Mouse (Mus musculus): ENCODE measurements around the gene Hexb.

Hexb gene

DNA sequence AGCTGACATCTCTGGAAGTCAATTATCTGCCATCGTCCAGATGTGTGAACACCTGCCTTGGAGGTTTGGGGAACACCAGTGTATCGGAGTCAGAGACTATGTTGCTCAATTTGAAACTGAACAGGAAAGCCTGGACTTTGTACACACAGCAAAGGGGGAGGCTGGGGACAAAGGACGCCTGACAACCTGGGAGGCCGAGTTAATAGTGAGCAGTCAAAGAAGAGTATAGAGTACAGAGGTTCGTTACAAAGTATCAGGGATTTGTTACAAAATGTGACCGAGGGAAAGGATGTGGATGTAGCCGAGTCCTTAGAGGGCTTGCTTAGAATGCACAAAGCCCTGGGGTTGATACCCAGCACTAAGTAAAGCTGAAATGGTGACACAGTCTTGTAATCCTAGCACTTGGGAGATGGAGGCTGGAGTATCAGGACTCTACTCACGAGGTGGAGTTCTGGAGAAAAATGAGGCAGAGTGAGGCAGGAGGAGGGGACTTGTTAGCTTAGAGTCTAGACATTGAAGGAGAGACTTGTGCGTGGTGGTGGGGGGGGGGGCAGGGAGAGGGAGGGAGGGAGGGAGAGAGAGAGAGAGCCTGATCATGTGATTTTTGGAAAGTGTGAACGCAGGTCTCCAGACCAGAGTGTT is 26.3 kb upstream of the Hexb start:
- DNase-seq (ENCODE audit: low spot score): no peak

DNA sequence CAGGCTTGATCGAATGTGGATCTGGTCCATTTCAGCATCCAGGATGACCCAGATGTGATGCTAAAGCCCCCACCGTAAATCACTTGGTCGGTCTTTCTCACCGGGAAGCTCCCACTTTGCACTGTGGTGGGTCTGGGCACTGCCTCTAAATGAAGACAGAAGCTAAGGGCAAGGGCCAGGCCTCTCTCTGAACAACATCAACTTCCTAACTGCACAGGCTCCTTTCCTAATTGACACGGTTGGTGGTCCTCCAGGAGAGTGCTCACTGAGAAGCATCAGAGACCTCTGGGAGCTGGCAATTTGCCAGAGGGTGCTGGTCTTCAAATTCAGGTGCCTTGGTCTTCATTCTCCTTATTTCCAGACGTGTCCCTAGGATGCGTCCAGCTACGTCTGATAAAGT is 25.7 kb upstream of the Hexb start:
- DNase-seq (ENCODE audit: low spot score): no peak

DNA sequence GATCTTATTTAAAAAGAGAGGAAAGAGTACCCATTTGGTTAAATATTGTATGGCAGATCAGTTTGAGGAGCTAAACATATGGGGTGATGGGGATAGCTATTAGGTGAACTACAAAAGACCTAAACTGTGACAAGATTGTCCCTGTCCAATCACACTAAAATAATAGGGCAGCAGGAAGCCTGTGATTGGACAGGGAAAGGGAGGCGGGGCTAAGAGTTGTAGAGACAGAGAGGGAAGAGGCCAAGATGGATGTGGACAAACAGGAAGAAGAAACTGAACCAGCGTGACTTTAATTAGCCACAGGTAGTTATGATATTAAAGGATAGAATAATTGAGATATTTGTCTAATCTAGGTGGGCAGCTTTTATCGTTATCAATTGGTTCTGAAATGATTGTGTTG is 21.9 kb upstream of the Hexb start:
- no peak for DNase-seq (ENCODE audit: low spot score)

DNA sequence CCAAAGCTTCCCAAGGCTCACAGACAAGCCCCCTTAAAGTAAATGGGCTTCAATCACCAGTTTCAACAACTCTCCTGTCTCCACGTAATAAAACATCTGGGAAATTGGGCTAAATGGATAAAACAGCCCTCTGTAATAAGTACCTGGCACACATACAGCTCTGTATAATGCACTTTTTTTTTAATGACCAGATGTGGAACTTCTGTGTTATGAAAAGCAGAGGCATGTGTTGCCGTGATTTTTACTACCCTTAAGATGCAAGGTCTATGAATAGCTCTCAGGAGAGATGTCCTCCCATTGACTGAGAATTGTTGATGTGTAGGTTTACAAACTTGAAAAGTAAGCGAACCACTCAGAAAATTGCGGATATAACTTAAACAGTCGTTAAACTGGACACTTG is 18.0 kb upstream of the Hexb start:
- DNase-seq (ENCODE audit: low spot score): no peak

DNA sequence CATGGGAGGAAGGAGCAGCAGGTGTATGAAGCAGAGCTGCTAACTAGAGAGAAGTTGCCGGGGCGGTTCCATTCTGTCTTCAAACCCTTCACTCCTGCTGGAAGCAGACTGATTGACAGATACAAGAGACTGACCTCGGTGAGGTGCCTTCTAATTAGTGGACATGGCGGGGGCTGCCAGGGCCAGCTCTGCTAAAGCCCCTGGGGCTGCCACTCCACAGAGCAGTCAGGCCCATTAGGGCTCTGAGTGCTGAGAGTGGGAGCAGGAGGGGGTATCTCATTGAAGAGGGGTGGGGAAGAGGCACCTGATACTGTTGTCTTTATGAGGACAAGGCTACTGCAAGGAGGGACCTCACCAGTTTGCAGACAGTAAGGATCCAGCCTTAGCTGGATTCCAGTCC is 17.4 kb upstream of the Hexb start:
- DNase-seq (ENCODE audit: low spot score): no peak

DNA sequence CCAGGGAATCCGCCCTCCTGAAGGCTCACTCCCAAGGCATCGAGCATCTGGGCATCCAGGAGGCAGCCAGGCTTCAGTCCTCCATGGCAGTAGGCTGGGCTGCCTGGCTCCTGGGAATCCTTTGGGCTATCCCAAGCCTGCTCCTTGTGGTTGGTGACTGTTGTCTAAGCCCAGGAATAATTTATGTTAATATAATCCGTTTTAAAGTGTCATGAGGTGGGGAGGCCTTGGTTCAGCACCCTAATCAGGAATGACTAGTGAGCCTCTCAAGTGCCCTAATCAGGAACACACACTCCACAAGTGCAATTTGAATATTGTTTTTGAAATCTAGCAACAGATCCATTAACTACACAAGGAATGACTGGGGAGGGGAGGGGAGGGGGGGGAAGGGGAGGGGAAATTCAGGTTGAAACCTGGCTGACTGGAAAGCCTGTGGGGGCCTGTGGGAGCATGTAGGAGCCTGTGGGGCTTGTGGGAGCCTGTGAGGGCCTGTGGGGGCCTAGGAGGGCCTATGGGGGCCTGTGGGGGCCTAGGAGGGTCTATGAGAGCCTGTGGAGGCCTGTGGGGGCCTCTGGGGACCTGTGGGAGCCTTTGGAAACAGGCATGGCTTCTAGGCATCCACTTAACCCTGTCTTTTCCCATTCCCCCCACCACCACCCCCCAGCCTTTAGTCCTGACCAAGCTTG is 16.6 kb upstream of the Hexb start:
- DNase-seq (ENCODE audit: low spot score): no peak

DNA sequence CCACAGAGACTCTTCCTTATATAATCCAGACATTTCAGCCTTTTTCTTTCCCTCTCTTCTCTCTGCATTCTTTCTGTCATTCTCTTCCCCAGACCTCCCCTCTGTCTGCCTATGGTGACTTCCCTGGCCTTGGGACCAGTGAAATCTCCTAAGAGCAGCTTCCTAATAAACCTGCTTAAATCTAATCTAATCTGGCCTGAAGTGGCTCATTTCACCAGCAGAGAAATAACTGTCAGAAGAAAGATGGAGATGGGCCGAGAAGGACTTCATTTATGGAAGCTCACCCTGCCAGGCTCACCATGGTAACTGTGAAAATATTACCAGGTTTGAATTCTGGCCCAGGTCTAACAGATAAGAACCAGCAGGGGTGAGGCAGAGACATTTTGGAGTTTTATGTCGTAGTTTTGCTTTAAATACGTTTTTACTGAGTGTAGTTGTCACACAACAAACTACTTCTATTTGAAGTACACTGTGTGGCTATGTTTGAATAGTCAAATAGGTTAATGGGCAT is 10.4 kb upstream of the Hexb start:
- DNase-seq (ENCODE audit: low spot score): peak; percentile 25

DNA sequence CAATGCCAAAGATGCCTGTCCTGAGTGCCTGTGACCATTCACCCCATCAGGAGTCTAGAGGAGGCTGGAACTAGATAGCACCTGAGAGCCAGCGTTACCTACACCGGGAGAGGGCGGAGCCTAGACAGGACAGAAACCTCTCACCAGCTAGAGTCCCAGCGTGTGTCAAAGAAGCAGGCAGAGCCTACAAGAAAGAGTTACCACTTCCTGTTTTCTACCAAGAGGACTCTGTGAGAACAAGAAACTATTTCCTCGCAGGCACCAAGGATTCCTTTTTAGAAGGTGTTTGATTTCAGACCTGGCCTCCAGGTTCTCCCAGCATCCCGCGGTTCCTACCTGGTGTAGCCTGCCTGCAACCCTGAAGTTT is 9.9 kb upstream of the Hexb start:
- DNase-seq (ENCODE audit: low spot score): no peak

DNA sequence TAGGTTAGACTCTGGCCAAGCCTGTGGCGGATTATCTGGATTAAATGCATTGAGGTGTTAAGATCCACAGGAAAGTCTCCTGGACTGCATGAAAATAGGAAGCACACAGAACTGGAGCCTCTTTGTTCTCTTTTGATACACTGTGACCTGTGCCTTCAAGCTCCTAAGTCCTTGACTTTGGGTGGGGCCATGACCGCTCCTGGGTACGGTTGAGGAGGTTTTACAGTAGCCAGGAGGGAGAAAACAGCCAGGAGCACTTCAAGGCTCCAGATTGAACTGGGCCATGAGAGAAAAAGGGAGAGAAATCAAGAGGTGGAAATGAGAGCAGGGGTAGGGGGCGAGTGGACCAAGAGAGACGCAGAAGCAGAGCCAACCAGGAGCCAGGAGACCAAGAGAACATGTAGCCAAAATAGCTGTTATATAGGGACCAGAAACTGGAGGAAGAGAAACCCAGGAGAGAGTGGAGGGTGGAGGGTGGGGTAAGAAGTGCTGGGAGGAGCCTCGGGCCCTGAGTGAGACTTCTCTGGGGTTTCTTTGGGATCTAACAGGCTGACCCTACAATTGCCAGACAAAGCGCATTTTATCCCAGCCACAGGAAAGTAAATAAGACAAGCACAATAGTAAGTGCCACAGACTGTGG is 9.4 kb upstream of the Hexb start:
- no peak for DNase-seq (ENCODE audit: low spot score)

DNA sequence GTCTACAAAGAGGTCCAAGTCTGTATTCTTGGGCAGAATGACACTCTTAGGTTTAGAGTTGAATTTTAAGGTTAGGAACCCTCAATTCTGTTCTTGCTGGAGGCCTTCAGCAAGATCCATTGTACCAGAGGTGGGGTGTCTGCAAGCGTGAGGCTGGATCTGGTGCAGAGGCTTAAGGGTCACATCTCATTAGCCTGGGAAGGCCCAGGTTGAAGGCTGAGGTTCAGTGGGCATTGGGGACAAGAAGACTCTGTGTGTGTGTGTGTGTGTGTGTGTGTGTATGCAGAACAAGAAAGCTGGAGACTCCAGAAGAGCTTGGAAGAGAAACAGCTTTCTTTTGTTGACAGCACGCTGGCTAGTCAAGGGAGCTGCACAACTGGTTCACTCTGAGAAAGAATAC is 7.9 kb upstream of the Hexb start:
- no peak for DNase-seq (ENCODE audit: low spot score)

DNA sequence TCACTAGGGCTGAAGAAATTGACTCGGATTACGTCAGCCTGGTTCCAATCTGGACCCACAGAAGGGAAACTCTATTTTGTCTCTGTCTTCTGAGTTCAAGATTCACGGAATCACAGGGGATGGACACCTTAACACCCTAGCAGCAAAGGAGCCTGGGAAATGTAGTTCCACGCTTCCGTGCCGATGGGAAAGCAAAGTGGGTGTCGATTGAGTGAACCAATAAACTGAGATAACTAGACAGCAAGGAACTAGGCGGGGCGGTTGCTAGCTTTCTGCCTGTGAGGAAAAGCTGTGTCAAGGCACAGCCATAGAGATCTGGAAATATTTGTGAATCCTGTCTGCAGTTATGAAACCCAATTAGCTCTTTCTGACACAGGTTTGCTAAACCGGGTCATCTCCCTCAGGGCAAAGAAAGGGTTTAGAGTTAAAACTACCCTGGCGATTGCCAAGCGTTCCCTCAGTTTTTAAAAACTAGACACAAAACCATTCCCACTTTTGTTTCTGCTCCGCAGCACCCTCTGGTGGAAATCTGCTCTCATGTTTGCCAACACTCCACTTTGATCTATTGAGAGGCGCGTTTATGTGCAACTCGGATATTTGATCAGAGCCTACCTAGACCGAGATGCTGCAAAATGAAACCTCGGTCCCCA is 7.0 kb upstream of the Hexb start:
- peak; percentile 87 for DNase-seq (ENCODE audit: low spot score)

DNA sequence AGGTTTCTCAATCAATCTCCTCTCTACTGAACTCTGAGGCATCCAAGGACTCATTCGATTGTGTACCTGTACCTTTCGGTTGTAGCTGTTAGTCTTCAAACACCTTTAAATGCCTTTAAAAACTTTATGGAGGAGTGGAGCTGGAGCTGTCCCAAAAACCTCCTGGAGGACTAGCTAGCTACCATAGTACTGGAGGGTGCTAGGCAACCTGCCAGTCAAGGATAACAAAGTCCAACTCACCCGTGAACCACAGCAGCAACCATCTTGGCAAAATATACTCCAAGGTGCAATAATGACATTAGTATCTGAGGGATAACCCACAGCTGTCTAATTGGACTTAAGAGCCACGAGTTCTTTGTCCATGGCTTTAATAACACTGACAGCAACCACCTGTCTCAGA is 3.7 kb upstream of the Hexb start:
- DNase-seq (ENCODE audit: low spot score): no peak

DNA sequence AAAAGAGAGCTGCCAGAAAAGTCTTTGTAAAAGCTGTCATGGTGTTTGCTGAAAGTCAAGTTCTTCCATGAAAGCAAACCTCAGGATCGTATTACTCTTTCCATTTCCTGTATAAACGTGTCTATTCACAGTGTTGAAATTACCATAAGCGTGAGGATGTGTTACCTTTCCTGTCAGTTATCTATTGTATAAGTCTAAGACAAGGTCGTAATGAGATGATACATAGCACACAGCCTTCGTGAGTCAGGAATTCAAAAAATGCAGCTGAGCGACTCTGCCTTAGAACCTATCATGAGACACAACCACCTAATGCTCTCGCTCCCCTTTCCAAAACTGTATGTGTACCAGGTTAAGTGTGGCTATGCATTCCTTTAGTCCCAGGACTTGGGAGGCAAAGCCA is 2.9 kb upstream of the Hexb start:
- no peak for DNase-seq (ENCODE audit: low spot score)

DNA sequence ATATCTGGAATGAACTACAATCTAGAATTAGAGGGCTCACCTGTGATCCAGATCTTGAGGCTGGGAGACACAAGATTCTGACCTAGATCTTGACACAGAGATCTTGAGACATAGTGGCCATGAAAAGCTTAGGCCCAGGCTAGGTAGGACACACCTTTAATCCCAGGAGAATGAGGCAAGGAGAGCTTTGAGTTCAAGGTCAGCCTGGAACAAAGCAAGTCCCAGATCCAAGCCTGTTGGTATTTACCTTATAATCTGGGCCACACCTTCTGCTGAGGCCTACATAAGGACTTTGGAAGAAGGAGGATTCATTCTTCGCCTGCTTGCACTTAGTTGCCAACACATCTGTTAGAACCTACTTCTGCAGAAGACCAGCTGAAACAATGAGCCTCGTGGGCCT is 966 bp upstream of the Hexb start:
- no peak for DNase-seq (ENCODE audit: low spot score)

DNA sequence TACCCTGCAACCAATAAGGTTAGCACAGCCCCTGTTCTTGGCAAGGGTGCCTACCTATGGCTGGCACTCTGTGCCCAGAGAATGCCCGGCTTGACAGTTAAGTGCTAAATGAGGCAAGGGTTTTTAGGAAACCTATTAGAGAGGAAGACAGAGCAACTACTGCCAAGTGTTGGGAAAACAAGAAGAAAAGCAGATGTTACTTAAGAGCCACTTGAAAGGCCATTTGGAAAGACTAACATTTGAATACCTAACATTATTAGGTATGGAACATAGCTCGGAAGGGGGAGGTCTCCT is 1.3 kb downstream of the Hexb start:
- DNase-seq (ENCODE audit: low spot score): peak; percentile 65

DNA sequence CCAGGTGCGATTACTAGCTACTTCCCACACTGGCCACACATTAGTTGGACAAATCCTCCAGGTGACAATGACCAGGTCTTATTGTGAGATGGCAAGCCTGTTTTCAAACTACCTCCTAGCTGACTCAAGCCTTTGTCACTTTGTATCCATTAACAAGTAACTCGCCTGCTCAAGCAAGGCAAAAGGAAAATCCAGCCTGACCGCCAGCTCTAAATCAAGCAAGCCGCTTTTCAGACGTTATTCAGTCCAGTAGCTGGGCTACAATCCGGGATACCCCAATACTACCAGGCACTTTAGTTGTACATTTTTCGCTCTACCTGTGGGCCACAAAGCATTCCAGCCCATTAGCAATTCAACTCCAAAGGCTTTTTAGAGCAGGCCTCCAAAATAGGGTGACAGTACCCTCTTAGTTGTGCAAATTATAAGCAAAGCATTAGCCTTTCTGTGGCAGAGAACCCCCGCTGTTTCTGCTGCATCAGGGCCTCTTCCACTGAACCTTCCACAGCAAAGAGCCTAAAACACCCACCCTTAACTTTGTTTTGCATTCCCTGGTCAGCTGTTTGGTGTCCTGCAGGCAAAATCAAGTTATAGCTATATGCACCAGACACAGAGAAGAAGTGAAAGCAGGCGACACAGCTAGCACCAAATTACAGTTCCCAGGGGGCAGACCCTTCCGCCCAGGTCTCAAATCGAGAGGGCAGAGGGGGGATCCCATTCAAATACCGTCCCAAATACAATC is 1.8 kb downstream of the Hexb start:
- no peak for DNase-seq (ENCODE audit: low spot score)

DNA sequence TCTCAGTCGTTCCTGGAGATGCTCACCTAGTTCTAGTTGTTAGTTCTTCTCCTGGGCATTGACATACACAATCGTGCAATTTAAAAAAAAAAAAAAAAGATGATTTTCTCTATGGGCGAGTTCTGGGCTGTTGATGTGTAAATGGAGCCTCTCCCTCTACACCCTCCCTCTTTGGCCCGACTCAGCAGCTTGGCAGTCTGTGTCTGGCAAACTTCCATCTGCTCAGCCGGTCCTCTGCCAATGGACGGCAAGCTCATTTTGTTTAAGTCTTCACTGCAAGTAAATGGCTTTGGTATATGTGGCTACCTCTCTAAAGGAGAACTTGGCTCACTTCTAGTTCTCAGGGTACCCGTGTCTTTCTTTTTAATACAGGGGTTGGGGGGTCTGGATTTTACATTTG is 4.7 kb downstream of the Hexb start:
- DNase-seq (ENCODE audit: low spot score): peak; percentile 62

DNA sequence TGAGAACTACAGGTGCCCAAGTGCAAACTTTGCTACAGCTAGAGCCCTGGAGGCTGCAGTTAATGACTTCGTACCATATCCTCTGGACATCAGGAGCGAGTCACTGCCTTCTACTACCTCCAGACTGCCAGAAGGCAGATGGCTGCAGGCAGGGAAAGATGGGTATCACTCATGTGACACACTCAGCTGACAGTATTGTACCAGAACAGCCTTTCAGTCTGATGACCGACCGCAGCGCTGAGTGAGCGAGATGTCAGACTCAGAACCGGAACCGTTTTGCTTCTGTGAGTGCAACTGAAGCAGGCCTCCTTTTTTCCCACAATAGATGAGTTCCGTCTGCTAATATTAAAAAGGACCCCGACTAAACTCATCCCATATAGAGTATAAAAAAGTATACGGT is 5.5 kb downstream of the Hexb start:
- peak; percentile 59 for DNase-seq (ENCODE audit: low spot score)

DNA sequence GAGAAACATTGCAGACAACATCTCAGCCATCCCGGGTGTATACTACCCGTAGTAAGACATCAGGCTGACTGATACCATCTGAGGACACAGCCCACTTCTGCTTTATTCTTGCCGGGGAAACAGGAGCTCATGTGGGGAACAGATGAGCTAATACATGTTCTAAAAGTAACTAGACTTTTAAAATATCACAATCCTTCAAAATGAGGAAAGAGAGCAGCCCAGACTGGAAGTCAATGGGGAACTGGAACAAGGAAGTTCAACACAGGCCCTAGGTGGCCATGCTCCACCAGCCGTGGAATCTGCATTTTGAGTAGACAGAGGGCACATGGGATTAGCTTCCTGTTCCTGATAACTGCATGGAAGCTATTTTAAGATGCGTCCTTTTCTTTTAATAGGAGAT is 10.5 kb downstream of the Hexb start:
- no peak for DNase-seq (ENCODE audit: low spot score)

DNA sequence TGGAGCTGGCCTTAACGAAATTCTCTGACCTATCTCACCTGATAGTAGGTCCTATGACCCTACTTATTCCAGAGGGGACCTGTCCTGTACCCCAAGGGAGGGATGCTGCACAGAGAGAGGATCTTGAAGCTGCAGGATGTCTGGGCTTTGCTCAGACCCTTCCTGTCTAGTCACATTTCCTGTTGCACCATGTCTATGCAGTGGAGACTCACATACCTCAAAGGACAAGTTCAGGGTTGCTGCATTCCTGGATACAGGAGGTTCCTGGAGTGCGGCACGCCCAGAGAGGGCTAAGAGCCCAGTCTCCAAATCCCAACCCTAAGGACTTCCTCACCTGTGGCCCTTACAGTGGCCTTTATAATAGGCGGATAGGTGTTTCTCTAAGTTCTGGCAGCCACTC is 11.8 kb downstream of the Hexb start:
- no peak for DNase-seq (ENCODE audit: low spot score)

DNA sequence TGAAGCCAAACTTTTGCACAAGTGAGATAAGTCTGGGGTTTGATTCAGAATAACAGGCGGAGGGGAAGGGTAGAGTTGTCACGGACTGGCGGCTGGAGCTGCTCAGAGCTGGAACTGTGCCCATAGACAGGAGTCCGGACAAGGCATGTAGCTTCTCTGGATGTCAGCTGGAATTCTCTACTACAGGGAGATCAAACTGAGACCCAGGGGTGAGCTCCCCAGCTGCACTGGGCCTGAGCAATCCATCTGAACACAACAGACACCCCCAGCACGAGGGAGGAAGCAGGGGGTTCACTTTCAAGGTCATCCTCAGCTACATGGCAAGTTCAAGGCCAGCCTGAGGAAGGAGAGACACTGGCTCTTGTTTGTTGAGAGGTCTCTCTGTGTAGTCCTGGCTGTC is 13.5 kb downstream of the Hexb start:
- DNase-seq (ENCODE audit: low spot score): no peak

DNA sequence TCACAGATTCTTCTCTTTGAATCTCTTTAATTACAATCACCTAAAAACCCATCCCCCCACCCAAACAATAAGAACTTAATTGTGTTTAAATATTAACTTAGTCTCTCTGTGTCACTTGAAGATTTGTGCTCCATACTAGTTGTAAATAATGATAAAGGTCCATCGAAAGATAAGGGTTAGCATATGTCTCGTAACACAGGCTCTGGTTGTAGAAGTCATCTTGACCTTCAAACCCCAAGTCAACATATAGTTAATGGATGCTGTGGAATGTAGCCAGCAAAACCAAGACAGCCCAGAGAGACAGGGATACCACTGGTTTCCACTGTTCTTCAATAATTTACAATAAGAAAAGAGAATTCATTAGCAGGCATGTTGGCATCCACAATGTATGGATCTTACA is 14.0 kb downstream of the Hexb start:
- DNase-seq (ENCODE audit: low spot score): no peak

DNA sequence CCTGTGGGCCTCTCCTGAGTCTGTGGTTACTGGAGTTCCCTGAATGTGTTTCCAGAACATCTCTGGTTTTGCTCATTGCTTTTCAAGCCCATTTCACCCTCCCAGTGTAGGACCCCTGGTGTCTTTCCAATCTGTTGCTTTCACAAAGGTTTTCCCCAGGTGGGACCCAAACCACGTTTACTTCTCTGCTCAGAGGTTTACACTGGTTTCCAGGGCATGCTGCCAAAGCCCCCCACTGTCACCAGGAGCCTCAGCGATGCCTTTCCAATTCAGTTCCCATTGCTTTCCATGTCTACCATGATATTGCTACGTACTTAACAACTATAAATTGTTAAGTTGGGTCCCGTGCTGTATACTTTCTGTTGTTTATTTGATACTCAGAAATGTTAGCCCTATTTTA is 15.3 kb downstream of the Hexb start:
- DNase-seq (ENCODE audit: low spot score): no peak

Measured in MN1 (cell line).